Mouse (Mus musculus): ENCODE results near the gene Cisd2. TPM values are rescaled to one million over a fixed set of nuclear protein-coding genes. Genes with fewer than 3 reads are reported as not detected.

Gene Cisd2
- polyA plus RNA-seq, 1 experiment from 2014 or later, result 87.8 TPM

GRCm38 (mm10) chr3:135436901-135437616, 13.3 kb upstream of the Cisd2 start:
- peaks cover 34% of the 10 kb centered on the region for H3K4me1 ChIP-seq
- H3K27me3 ChIP-seq (ENCODE audit: poor library complexity, severe bottlenecking), result no peaks in the 10 kb centered on the region
- no peaks in the 10 kb centered on the region for H3K9me3 ChIP-seq
- no peak for DNase-seq (ENCODE audit: extremely low spot score, low spot score)
- H3K36me3 ChIP-seq (replicated peaks), result peaks cover 30% of the 10 kb centered on the region
- H3K4me3 ChIP-seq, result peak overlapping the region; percentile 85
- WGBS, result 36% methylated on average over 14 of the region's 14 CpGs
- peak overlapping the region; percentile 100 for H3K27ac ChIP-seq

GRCm38 (mm10) chr3:135422856-135423607, 693 bp downstream of the Cisd2 start:
- peak overlapping the region; percentile 99 for H3K27ac ChIP-seq
- H3K27me3 ChIP-seq (ENCODE audit: poor library complexity, severe bottlenecking), result no peaks in the 10 kb centered on the region
- H3K4me1 ChIP-seq, result peaks cover 25% of the 10 kb centered on the region
- peak overlapping the region; percentile 81 for H3K4me3 ChIP-seq
- no peaks in the 10 kb centered on the region for H3K9me3 ChIP-seq
- peaks cover 9% of the 10 kb centered on the region; the same call in 1 of the 2 replicates for H3K36me3 ChIP-seq (replicated peaks)
- WGBS, result under 1% methylated on average over 103 of the region's 103 CpGs
- DNase-seq (ENCODE audit: extremely low spot score, low spot score), result peak; percentile 83

GRCm38 (mm10) chr3:135422232-135422855, 1.4 kb downstream of the Cisd2 start:
- Histone ChIP-seq H3K9me3 (no peaks in the 10 kb centered on the region), H3K4me3 (peak overlapping the region; percentile 81), H3K27me3 (ENCODE audit: poor library complexity, severe bottlenecking) (no peaks in the 10 kb centered on the region), H3K36me3 (replicated peaks) (peaks cover 11% of the 10 kb centered on the region), H3K4me1 (peaks cover 25% of the 10 kb centered on the region), H3K27ac (peak overlapping the region; percentile 99)
- 38% methylated on average over 8 of the region's 8 CpGs for WGBS
- no peak for DNase-seq (ENCODE audit: extremely low spot score, low spot score)

GRCm38 (mm10) chr3:135421310-135421594, 2.5 kb downstream of the Cisd2 start:
- DNase-seq (ENCODE audit: extremely low spot score, low spot score), result no peak
- Histone ChIP-seq H3K4me3 (no peak overlapping the region), H3K4me1 (peaks cover 25% of the 10 kb centered on the region), H3K27ac (no peak overlapping the region), H3K27me3 (ENCODE audit: poor library complexity, severe bottlenecking) (no peaks in the 10 kb centered on the region), H3K36me3 (replicated peaks) (peaks cover 18% of the 10 kb centered on the region), H3K9me3 (no peaks in the 10 kb centered on the region)

- Histone ChIP-seq H3K9me3 (no peaks in the 10 kb centered on the region), H3K4me3 (no peak overlapping the region), H3K4me1 (peaks cover 25% of the 10 kb centered on the region), H3K27ac (no peak overlapping the region), H3K27me3 (ENCODE audit: poor library complexity, severe bottlenecking) (no peaks in the 10 kb centered on the region), H3K36me3 (replicated peaks) (peaks cover 21% of the 10 kb centered on the region)
- no peak for DNase-seq (ENCODE audit: extremely low spot score, low spot score)
- whole genome bisulfite sequencing, result 91% methylated on average over 9 of the region's 9 CpGs
Measured at GRCm38 (mm10) chr3:135420542-135421309, 3.0 kb downstream of the Cisd2 start.

GRCm38 (mm10) chr3:135417799-135418198, 5.9 kb downstream of the Cisd2 start:
- no peaks in the 10 kb centered on the region for H3K27me3 ChIP-seq (ENCODE audit: poor library complexity, severe bottlenecking)
- H3K4me3 ChIP-seq, result no peak overlapping the region
- DNase-seq (ENCODE audit: extremely low spot score, low spot score), result no peak
- H3K9me3 ChIP-seq, result no peaks in the 10 kb centered on the region
- H3K27ac ChIP-seq, result no peak overlapping the region
- H3K4me1 ChIP-seq, result peaks cover 17% of the 10 kb centered on the region
- WGBS, result 89% methylated on average over 3 of the region's 3 CpGs
- H3K36me3 ChIP-seq (replicated peaks), result peaks cover 21% of the 10 kb centered on the region

GRCm38 (mm10) chr3:135417245-135417644, 6.5 kb downstream of the Cisd2 start:
- no peaks in the 10 kb centered on the region for H3K27me3 ChIP-seq (ENCODE audit: poor library complexity, severe bottlenecking)
- no peak overlapping the region for H3K4me3 ChIP-seq
- peaks cover 19% of the 10 kb centered on the region for H3K4me1 ChIP-seq
- H3K36me3 ChIP-seq (replicated peaks), result peaks cover 21% of the 10 kb centered on the region
- no peak overlapping the region for H3K27ac ChIP-seq
- WGBS, result 90% methylated on average over 3 of the region's 3 CpGs
- no peaks in the 10 kb centered on the region for H3K9me3 ChIP-seq
- DNase-seq (ENCODE audit: extremely low spot score, low spot score), result no peak

- no peak for DNase-seq (ENCODE audit: extremely low spot score, low spot score)
Measured at GRCm38 (mm10) chr3:135411824-135412223, 11.9 kb downstream of the Cisd2 start.

GRCm38 (mm10) chr3:135411056-135411455, 12.7 kb downstream of the Cisd2 start:
- peaks cover 48% of the 10 kb centered on the region for H3K36me3 ChIP-seq (replicated peaks)
- H3K9me3 ChIP-seq, result no peaks in the 10 kb centered on the region; the same call in 1 of the 2 replicates
- no peak overlapping the region for H3K27ac ChIP-seq
- 95% methylated on average over 12 of the region's 12 CpGs for WGBS
- DNase-seq (ENCODE audit: extremely low spot score, low spot score), result no peak
- no peaks in the 10 kb centered on the region for H3K27me3 ChIP-seq (ENCODE audit: poor library complexity, severe bottlenecking)
- no peak overlapping the region for H3K4me3 ChIP-seq
- peaks cover 10% of the 10 kb centered on the region; the same call in 1 of the 2 replicates for H3K4me1 ChIP-seq

More at GRCm38 (mm10) chr3:135411824-135412223, 11.9 kb downstream of the Cisd2 start:
- Histone ChIP-seq H3K4me1 (peaks cover 10% of the 10 kb centered on the region; the same call in 1 of the 2 replicates), H3K27me3 (ENCODE audit: poor library complexity, severe bottlenecking) (no peaks in the 10 kb centered on the region), H3K36me3 (replicated peaks) (peaks cover 47% of the 10 kb centered on the region), H3K9me3 (no peaks in the 10 kb centered on the region; the same call in 1 of the 2 replicates), H3K27ac (no peak overlapping the region), H3K4me3 (no peak overlapping the region)
- 74% methylated on average over 9 of the region's 9 CpGs for whole genome bisulfite sequencing

- 93% methylated on average over 5 of the region's 5 CpGs for WGBS
- Histone ChIP-seq H3K9me3 (no peaks in the 10 kb centered on the region; the same call in 1 of the 2 replicates), H3K27ac (no peak overlapping the region), H3K27me3 (ENCODE audit: poor library complexity, severe bottlenecking) (no peaks in the 10 kb centered on the region), H3K36me3 (replicated peaks) (peaks cover 57% of the 10 kb centered on the region), H3K4me3 (no peak overlapping the region), H3K4me1 (peaks cover 10% of the 10 kb centered on the region; the same call in 1 of the 2 replicates)
- DNase-seq (ENCODE audit: extremely low spot score, low spot score), result no peak
Measured at GRCm38 (mm10) chr3:135409219-135409618, 14.5 kb downstream of the Cisd2 start.

- WGBS, result 85% methylated on average over 9 of the region's 9 CpGs
- Histone ChIP-seq H3K4me1 (peaks cover 10% of the 10 kb centered on the region; the same call in 1 of the 2 replicates), H3K27me3 (ENCODE audit: poor library complexity, severe bottlenecking) (no peaks in the 10 kb centered on the region), H3K36me3 (replicated peaks) (peaks cover 57% of the 10 kb centered on the region), H3K9me3 (no peaks in the 10 kb centered on the region; the same call in 1 of the 2 replicates), H3K4me3 (no peak overlapping the region), H3K27ac (no peak overlapping the region)
- no peak for DNase-seq (ENCODE audit: extremely low spot score, low spot score)
Measured at GRCm38 (mm10) chr3:135407351-135407750, 16.4 kb downstream of the Cisd2 start.

- H3K9me3 ChIP-seq, result no peaks in the 10 kb centered on the region; the same call in 1 of the 2 replicates
- 84% methylated on average over 4 of the region's 4 CpGs for WGBS
- peaks cover 10% of the 10 kb centered on the region for H3K4me1 ChIP-seq
- no peak overlapping the region for H3K4me3 ChIP-seq
- H3K27ac ChIP-seq, result no peak overlapping the region
- H3K36me3 ChIP-seq (replicated peaks), result peaks cover 40% of the 10 kb centered on the region
- DNase-seq (ENCODE audit: extremely low spot score, low spot score), result no peak
- no peaks in the 10 kb centered on the region for H3K27me3 ChIP-seq (ENCODE audit: poor library complexity, severe bottlenecking)
Measured at GRCm38 (mm10) chr3:135404599-135404998, 19.1 kb downstream of the Cisd2 start.
